10 mouse cellular contexts compared by ENCODE assay signal in the genomic region with DNA sequence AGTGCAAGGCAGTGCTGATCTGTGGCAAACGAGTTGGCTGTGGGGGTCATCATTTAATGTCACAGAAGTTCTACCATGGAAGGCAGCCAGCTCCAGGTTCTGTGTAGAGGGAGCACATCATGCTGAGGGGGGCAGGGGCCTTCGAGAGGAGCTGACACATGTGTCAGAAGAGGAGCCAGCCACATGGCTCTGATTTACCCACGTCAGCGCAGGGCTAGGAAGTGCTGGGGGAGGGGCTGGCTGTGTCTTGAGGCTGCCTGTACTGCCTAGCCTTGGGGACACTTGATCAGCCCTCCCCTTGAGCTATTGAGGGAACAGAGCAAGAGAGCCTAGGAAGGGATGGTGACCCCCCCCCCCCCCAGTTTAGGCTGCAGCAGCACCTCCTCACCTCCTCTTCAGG.
DNase-seq lines count a peak whose midpoint lies in the region; ATAC-seq and TF ChIP-seq lines count a peak whose summit lies in the region.
"Had no signal": no experiment of that assay in that cellular context is flagged by ENCODE, and none has a peak within 500 bp of the region (broad histone marks: within the 10 kb centered on the region; RNA-seq: fewer than 3 reads in every experiment).

No protein-coding gene starts in this region.

- no peak overlapping the region for H3K4me2 ChIP-seq in lung, postnatal 0 days (replicated peaks; ENCODE audit: low read depth, low read length)
- H3K4me2 ChIP-seq in embryonic facial prominence, embryonic 13.5 days: peak overlapping the region; percentile 16; the same call in 1 of the 2 replicates
- H3K4me2 ChIP-seq: hindbrain, embryonic 15.5 days had no signal

- WGBS in heart, embryonic 10.5 days: 15% methylated on average over 4 of the region's 4 CpGs
- WGBS in lung, postnatal 0 days: 20% methylated on average over 4 of the region's 4 CpGs
- WGBS in embryonic facial prominence, embryonic 13.5 days: 17% methylated on average over 4 of the region's 4 CpGs

- H3K27me3 ChIP-seq in heart, embryonic 10.5 days (ENCODE audit: insufficient read depth, poor library complexity, severe bottlenecking): no peaks in the 10 kb centered on the region
- no peaks in the 10 kb centered on the region for H3K27me3 ChIP-seq in lung, postnatal 0 days (replicated peaks; ENCODE audit: insufficient read depth, low read length)
- H3K27me3 ChIP-seq in embryonic facial prominence, embryonic 13.5 days: no peaks in the 10 kb centered on the region
- H3K27me3 ChIP-seq: hindbrain, embryonic 15.5 days had no signal

- no peaks in the 10 kb centered on the region for H3K9me3 ChIP-seq in heart, embryonic 10.5 days
- H3K9me3 ChIP-seq in lung, postnatal 0 days (ENCODE audit: low read length): no peaks in the 10 kb centered on the region
- H3K9me3 ChIP-seq in embryonic facial prominence, embryonic 13.5 days: no peaks in the 10 kb centered on the region
- H3K9me3 ChIP-seq: hindbrain, embryonic 15.5 days had no signal

- H3K4me1 ChIP-seq in heart, embryonic 10.5 days: peaks cover 81% of the 10 kb centered on the region
- H3K4me1 ChIP-seq in lung, postnatal 0 days (ENCODE audit: insufficient read depth, low read depth, low read length): no peaks in the 10 kb centered on the region
- H3K4me1 ChIP-seq in embryonic facial prominence, embryonic 13.5 days: peaks cover 42% of the 10 kb centered on the region

- ATAC-seq in lung, postnatal 0 days: peak; percentile 65
- ATAC-seq in embryonic facial prominence, embryonic 13.5 days (ENCODE audit: insufficient number of reproducible peaks, insufficient read depth, low FRiP score, low TSS enrichment, low read depth): peak; percentile 67; the same call in 1 of the 2 replicates

- peak overlapping the region; percentile 73 for H3K27ac ChIP-seq in heart, embryonic 10.5 days
- H3K27ac ChIP-seq in lung, postnatal 0 days (ENCODE audit: low read length): no peak overlapping the region
- peak overlapping the region; percentile 66 for H3K27ac ChIP-seq in embryonic facial prominence, embryonic 13.5 days
- H3K27ac ChIP-seq: hindbrain, embryonic 15.5 days had no signal

- DNase-seq in heart, embryonic 10.5 days (ENCODE audit: low spot score): no peak
- no peak for DNase-seq in heart, adult 9 months (ENCODE audit: low spot score in 2 of 2)
- DNase-seq in lung, postnatal 0 days (ENCODE audit: low spot score): no peak
- DNase-seq in lung, postnatal 25 days (ENCODE audit: low spot score): no peak
- peak; percentile 51 for DNase-seq in mesoderm, embryonic 11.5 days (ENCODE audit: low read depth, low spot score)
- DNase-seq in spleen, postnatal 14 days (ENCODE audit: low spot score in 2 of 2): no peak
- no peak for DNase-seq in cerebellum, adult 18-20 months
- DNase-seq: adrenal gland, adult 8-10 months had no signal

- TF ChIP-seq EP300 in lung, postnatal 0 days (IDR thresholded peaks at IDR 0.05): no peak

- H3K4me3 ChIP-seq in heart, embryonic 10.5 days: no peak overlapping the region
- H3K4me3 ChIP-seq in lung, postnatal 0 days (ENCODE audit: low read depth, low read length): no peak overlapping the region
- no peak overlapping the region for H3K4me3 ChIP-seq in embryonic facial prominence, embryonic 13.5 days
- H3K4me3 ChIP-seq: hindbrain, embryonic 15.5 days had no signal

- H3K36me3 ChIP-seq in heart, embryonic 10.5 days: no peaks in the 10 kb centered on the region
- H3K36me3 ChIP-seq in lung, postnatal 0 days (ENCODE audit: insufficient read depth, low read length): no peaks in the 10 kb centered on the region
- H3K36me3 ChIP-seq in embryonic facial prominence, embryonic 13.5 days: no peaks in the 10 kb centered on the region
- H3K36me3 ChIP-seq: hindbrain, embryonic 15.5 days had no signal

- TF ChIP-seq CTCF in lung, postnatal 0 days (IDR thresholded peaks at IDR 0.05): no peak

- no peak overlapping the region for H3K9ac ChIP-seq in lung, postnatal 0 days (replicated peaks; ENCODE audit: low read depth)
- no peak overlapping the region for H3K9ac ChIP-seq in embryonic facial prominence, embryonic 13.5 days
- H3K9ac ChIP-seq: hindbrain, embryonic 15.5 days had no signal
